ENCODE assay signal across 23 mouse cellular contexts in genomic region chr6:31489950-31490349, GRCm38 (mm10).
A peak's percentile ranks its signal among the peaks of the same experiment; 100 is the strongest.
DNase-seq lines count a peak whose midpoint lies in the region; ATAC-seq lines count a peak whose summit lies in the region.
"Had no signal": no experiment of that assay in that cellular context is flagged by ENCODE, and none has a peak within 500 bp of the region (broad histone marks: within the 10 kb centered on the region; RNA-seq: fewer than 3 reads in every experiment).

No protein-coding gene starts in this region.

- ATAC-seq in activated CD4-positive, CD25-positive, alpha-beta regulatory T cell, adult 4 months = peak; percentile 60
- no peak for ATAC-seq in forebrain, embryonic 15.5 days (replicated peaks)
- ATAC-seq: forebrain, embryonic 13.5 days; forebrain, embryonic 16.5 days; Patski had no signal

- no peak overlapping the region for H3K4me2 ChIP-seq in forebrain, embryonic 15.5 days (replicated peaks)
- H3K4me2 ChIP-seq: embryonic facial prominence, embryonic 12.5 days; forebrain, embryonic 13.5 days had no signal

- H3K36me3 ChIP-seq in forebrain, embryonic 15.5 days = peaks cover 23% of the 10 kb centered on the region

- H3K4me3 ChIP-seq in forebrain, embryonic 15.5 days = no peak overlapping the region
- H3K4me3 ChIP-seq: embryonic facial prominence, embryonic 10.5 days; embryonic facial prominence, embryonic 12.5 days; forebrain, embryonic 13.5 days had no signal

- DNase-seq in layer of hippocampus, adult 9-11 months = peak; percentile 34
- no peak for DNase-seq in layer of hippocampus, postnatal 14 days (ENCODE audit: low spot score in 2 of 2)
- DNase-seq in induced T-regulatory cell, adult 2 months (ENCODE audit: low read depth) = peak; percentile 38
- no peak for DNase-seq in right cerebral cortex, postnatal 4 days
- DNase-seq in heart, postnatal 10 days = no peak
- DNase-seq: adrenal gland, adult 2 months; adrenal gland, postnatal 10 days; adrenal gland, postnatal 25 days; B cell, adult 2 months; cerebellum, adult 11-12 months; cerebellum, adult 2 months; cerebellum, adult 9-10 months; cerebellum, postnatal 10 days; cerebellum, postnatal 25 days had no signal

- no peaks in the 10 kb centered on the region for H3K27me3 ChIP-seq in forebrain, embryonic 15.5 days
- H3K27me3 ChIP-seq: CH12.LX; embryonic facial prominence, embryonic 12.5 days; forebrain, embryonic 13.5 days; Patski had no signal

- H3K9ac ChIP-seq in forebrain, embryonic 15.5 days (replicated peaks) = no peak overlapping the region
- H3K9ac ChIP-seq: embryonic facial prominence, embryonic 12.5 days; forebrain, embryonic 13.5 days had no signal

- intact Hi-C loops in heart, postnatal 10 days (cut with DNase I) = no loop called here

- 91% methylated on average over 7 of the region's 7 CpGs for WGBS in forebrain, embryonic 15.5 days

- no peaks in the 10 kb centered on the region for H3K4me1 ChIP-seq in forebrain, embryonic 15.5 days
- H3K4me1 ChIP-seq: embryonic facial prominence, embryonic 10.5 days; embryonic facial prominence, embryonic 12.5 days; forebrain, embryonic 13.5 days had no signal

- no peaks in the 10 kb centered on the region for H3K9me3 ChIP-seq in forebrain, embryonic 15.5 days
- H3K9me3 ChIP-seq: embryonic facial prominence, embryonic 10.5 days; embryonic facial prominence, embryonic 12.5 days; forebrain, embryonic 13.5 days; G1E had no signal

- no peak overlapping the region for H3K27ac ChIP-seq in forebrain, embryonic 15.5 days (replicated peaks)
- H3K27ac ChIP-seq: embryonic facial prominence, embryonic 10.5 days; embryonic facial prominence, embryonic 12.5 days; forebrain, embryonic 13.5 days had no signal

Comparison
In these comparisons a context has a peak if more than half of its experiments do, and no peak if none do; other contexts are left out.
1. DNase-seq: peak in layer of hippocampus, adult 9-11 months (single experiment) and induced T-regulatory cell, adult 2 months (single experiment); none in layer of hippocampus, postnatal 14 days (0 of 2), right cerebral cortex, postnatal 4 days (single experiment) and heart, postnatal 10 days (0 of 2).